Mouse (Mus musculus) layer of hippocampus, adult 18-20 months (tissue): Measurements from ENCODE around the gene Fmn2. TPM values are rescaled to one million over a fixed set of nuclear protein-coding genes. Genes with fewer than 3 reads are reported as not detected.

Source experiments
- DNase-seq, 2 experiments: peaks; one replicate each; pipeline ENCODE4 v3.0.0; 2022; ENCODE audit warnings: low spot score in 2 of 2
- total RNA-seq, 2 experiments: library from RNA; stranded (reverse); gene quantifications; 2 replicates each; pipeline ENCODE4 v1.2.3; 2021

Gene Fmn2
- total RNA-seq, 2 experiments from 2014 or later, result 69.2 to 71.0 TPM

DNA sequence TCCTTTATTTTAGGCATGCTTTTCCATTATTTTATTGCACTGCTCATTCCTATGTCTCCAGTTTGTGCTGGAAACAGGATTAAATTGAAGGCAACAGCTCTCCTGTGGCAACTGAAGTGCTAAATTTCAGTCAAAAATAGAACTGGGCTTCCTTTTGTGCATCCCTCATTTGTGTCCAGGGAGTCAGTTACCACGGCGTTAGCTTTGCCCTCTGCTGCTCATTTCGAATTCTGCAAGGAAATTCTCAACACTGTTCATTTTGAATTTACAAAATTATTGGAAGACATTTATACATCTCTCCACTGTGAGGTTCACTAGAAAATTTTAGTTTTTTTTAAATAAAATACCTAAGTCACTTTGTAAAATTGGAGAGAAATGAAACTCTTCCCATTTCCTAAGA is 53.8 kb downstream of the Fmn2 start:
- no peak for DNase-seq

DNA sequence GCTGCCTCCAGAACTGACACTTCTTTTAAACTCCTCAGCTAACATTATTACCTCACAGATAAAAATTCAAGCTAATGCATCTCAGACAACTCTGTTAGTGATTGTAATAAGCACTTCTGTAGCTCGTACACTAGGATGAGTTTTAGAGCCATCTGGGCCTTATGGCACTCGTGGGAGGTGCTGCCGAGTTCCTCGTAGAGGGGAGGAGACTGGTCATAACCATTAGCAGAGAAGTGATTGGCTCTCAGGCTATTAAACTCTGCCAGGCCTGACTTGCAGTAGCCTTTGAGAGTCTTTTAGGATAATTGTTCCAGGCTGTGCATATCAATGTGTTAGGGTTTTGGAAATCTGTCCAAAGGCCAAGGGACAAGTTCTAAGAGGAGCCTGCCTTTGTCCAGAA is 55.6 kb downstream of the Fmn2 start:
- DNase-seq, result peak in 1 of 2 experiments; percentile 56

DNA sequence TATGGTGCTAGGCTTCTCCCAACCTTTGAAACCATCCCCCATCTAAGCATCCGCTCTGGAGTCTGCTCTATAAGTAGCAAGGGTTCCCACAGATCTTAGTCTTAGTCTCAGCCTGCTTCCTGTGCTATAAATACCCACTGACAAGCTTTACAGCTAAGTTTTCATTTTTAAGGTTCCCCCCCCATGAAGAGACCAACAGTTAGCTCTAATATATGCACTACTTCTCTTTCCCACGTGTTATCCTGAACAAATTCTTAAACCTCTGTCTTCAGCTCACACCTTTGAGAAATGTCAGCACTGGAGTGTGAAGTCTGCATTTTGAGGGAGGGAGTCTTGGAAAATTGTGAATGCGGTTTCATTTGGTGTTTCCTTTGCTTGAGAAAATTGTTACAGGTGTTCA is 56.2 kb downstream of the Fmn2 start:
- no peak for DNase-seq

DNA sequence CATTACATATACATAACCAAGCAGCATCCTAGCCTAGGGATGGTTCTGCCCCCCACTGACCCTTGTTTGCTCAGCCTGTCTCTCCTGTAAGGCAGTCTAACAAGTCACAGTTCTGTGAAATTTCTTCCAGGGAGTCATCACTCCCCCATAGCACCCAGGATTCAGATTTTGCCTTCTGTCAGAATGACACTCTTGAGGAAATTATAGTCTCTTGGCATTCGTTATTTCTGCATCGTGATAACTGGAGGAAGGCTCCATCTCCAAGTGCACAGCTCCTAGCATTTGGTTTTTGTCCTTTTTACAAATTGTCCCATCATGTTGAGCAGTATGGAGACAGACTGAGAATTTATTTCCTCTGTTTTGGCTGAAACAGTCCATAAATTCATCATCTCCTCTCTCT is 56.9 kb downstream of the Fmn2 start:
- peak in 1 of 2 experiments; percentile 34 for DNase-seq

DNA sequence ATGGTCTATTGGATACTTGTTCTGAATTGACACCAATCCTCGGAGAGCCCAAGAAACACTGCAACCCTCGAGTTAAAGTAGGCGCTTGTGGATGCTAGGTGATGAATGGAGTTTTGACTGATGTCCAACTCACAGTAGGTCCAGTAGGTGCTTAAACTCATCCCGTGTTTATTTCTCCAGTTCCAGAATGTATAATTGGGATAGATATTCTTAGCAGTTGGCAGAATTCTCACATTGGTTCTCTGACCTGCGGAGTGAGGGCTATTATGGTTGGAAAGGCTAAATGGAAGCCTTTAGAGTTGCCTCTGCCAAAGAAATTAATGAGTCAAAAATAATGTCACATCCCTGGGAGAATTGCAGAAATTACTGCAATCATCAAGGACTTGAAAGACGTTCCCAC is 62.9 kb downstream of the Fmn2 start:
- DNase-seq, result no peak

DNA sequence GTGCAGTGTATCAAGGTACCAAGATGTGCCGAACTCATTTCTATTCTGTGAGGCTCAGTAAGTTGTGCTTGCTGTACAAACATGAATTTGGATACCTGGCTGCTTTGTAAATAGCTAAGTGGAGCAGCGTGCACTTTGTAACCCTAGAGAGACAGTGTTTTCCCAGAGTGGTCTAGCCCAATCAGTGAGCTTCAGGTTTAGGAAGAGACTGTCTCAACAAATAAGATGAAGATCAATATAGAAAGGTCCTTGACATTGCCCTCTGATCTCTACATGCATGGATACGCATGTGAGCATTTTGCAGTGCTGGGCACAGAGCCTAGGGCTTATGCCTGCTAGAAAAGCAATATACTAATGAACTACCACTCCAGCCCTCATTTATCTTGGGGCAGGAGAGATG is 67.0 kb downstream of the Fmn2 start:
- DNase-seq, result no peak

DNA sequence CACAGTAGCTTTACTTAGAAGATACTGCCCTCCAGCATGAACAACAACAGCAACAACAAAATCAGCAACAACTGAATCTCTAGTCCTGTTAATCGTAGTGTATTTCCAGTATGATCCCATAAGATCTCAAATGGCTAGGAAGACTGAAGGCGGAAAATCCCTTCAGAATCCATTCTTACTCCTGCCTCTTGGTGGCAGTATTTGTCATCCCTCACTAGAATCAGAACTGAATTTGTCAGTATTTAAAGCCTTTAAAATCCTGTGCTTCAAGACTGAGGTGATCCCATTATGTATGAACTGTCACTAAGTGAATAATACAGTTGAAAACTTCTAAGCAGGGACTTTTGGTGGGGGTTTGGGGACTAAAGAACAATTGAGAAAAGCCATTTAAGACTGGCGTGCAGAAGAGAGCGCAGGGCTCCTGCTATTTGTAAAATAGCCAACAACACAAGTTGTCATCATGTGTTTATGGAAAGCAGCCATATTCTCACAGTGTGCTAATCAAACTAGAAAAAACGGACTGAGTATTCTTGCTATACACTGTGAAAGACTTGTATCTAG is 90.9 kb downstream of the Fmn2 start:
- DNase-seq, result peak in 1 of 2 experiments; percentile 54

DNA sequence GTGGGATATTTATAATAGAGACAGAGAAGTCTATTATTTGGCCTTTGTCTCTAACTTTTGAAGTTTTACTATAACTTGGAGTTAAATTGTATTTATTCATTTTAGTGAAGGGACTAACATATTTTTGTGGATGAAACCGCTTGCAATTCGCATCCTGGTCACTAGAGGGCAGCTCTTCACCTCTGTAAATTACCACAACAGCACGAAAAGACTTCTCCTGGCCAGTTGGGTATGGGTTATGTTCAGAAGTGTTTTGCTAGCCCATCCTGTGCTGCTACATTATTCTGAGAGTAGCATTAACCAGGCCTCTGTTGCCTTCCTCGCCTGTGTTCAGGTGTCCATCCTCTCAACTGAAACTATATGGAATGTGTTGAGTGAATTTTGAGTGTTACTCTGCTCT is 93.4 kb downstream of the Fmn2 start:
- DNase-seq, result peak; percentile 37 to 88

DNA sequence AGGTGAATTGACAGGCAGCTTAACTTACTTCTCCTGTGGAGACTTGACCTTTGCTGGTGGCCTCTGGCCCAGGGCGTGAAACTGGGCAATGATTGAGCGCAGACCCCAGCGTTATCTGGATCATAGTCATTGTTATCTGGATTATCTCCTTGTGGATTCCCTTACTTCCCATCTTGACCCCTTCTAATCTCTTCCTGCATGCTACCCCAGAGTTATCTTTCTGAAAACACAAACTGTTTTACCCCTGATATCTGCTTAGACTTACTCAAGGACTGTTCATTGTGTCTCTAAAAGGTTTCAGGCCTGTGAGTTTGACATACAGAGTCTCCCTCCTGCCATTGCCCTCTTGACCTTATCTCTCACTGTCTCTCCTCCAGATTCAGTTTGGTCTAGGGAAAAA is 95.9 kb downstream of the Fmn2 start:
- no peak for DNase-seq

DNA sequence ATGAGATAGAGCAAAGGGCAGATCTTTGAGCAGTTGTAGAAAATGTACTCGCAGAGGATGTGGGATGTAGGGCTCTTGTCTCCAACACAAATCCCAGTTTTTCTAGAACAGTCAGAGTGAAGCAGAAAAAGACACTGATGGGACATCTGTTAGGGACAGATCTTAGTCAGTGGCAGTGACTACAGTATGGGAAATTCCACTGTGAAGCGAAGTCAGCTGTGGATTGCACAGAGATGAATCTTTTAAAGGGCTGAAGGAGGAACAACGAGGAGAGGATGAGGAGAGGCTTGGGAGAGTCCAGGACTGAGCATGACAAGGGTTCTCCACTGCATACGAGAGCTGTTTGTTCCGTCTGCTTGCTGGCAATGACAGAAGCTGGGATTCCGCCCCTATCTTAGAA is 96.6 kb downstream of the Fmn2 start:
- DNase-seq, result peak; percentile 6 to 34

DNA sequence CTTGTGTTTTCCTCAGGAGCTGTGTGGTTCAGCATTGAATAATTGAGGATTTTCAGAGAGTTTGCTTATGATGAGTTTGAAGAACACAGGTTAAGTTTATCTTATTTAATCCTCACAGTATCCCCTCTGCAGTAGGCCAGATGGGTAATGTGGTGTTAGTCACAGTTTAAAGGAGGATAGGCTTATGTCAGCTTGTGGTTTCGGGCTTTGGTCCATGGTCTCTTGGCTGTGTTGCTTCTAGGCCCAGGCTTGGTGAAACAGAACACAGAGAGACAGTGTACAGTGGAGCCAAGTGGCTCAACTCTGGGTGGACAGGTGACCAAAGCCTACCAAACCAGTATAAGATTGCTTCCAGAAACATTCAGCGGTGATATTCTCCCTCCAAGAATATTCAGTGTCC is 98.4 kb downstream of the Fmn2 start:
- DNase-seq, result no peak

DNA sequence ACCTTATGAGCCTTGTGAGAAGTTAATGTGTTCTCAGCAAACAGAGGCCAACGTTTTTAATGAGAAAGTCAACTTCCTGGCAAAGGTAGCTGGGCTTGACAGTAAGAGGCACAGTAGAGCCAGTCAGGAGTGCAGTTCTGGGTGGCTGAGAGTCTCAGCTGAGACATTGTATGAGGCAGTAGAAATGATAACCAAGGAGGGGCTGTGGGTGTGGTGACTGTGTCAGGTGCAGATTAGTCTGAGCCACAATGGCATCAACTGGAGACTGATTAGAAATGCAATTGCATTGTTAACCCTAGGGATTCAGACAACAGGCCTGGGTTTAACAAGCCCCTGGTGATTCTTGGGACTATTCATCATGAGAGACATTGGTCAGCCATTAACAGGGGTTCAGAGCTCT is 99.0 kb downstream of the Fmn2 start:
- no peak for DNase-seq

DNA sequence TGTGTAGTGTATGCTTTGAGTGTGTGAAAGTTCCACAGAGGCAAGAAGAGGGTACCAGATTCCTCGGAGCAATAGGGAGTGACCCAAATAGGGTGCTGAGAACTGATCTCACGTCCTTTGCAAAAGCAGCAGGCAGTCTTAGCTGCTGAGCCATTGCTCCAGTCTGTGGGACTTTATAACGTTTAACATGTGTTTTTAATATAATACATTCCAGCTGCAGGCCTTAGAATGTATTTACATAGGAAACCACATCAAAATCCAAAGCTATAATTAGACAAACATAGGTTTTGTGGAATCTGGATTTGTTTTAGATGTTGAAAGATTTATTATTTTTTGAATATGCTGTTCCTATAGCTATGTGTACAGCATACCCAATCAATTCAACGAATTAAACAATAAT is 115.7 kb downstream of the Fmn2 start:
- no peak for DNase-seq

DNA sequence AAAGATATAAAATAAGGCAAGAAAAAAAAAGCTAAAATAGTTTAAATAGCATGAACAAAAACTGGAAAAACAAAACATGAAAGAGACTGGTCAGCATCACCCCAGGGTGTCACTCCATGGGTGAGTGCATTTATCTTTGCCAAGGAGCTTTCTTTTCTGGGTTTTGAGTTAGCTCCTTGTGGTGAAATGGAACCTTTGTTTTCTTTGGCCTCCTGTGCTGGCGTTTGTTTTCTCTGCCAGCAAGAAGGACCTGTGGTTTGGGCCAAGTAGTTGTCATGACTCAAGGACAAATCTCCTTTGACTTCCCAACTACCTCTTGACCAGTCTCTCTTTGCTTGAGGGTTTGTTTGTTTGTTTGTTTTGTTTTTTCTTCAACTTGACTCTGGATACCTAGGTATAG is 119.9 kb downstream of the Fmn2 start:
- DNase-seq, result no peak

DNA sequence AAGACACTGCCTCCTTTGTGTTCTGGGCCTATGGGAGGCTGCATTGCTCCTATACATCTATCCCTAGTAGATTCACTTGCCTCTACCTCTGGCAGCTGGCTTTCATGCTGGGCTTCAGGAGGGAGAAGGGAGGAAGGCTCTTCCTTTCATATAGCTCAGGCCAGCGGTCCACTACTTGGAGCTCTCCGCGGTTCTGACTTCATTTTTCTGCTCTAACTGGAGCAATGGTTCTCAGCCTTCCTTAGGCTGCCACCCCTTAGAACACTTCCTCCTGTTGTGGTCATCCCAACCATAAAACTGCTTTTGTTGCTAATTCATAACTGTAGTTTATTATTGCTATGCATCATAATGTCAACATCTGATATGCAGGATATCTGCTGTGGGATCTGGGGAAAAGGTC is 121.4 kb downstream of the Fmn2 start:
- no peak for DNase-seq

DNA sequence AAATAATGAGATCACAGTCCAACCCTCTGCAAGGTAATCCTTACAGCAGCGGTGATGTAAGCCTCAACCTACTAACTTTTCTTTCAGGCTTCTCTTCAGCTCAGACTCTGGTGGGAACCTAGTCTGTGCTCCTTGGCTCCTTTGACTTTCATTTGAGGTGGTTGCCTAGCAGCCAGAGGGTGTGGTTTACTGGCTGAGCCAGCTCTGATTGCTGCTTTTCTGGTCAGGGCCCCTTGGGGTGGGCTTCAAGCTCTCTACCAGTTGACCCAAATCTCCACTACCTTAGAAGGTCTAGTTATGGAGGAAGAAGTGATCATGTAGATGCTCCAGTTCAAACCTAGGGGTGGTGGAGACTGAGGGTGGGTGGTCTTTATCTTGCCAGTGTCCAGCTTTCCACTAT is 128.4 kb downstream of the Fmn2 start:
- DNase-seq, result no peak

DNA sequence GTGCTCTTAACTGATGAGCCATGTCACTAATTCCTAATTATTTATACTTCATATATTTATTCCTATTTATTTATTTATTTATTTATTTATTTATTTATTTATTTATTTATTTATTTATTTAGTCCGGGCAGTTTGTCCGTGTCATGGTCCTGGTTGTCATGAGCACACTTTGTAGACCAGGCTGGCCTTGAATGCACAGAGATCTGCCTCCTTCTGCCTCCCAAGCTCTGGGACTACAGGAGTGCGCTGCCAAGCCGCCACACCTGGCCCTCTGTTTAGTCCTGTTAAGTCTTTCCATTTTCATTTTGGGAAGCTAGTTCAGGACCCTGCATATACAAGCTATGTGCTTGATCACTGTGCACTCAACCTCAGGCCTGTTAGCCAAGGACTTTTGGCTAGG is 134.7 kb downstream of the Fmn2 start:
- DNase-seq, result no peak

DNA sequence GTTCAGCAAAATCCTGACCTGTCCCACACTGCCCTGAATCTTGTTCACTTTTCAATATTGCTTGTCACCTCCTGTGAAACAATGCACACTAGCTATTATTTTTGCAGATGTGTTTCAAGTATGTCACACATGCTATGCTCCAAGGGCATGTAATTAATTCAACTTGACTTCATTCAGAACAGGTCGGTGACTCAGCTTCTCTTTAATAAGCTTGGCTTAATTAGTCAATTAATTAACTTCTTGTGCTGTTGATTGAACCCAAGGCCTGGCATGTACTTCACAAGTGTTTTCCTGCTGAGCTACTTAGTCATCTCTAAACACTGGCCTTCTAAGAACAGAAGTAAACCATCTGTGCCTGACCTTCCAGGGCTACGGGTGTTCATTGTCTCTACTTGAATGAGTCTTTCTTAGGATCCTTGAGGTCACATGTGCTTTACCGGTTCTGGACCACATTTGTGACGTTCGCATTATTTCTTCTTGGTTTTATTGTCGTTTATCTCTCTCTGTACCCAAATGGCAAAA is 136.0 kb downstream of the Fmn2 start:
- no peak for DNase-seq

DNA sequence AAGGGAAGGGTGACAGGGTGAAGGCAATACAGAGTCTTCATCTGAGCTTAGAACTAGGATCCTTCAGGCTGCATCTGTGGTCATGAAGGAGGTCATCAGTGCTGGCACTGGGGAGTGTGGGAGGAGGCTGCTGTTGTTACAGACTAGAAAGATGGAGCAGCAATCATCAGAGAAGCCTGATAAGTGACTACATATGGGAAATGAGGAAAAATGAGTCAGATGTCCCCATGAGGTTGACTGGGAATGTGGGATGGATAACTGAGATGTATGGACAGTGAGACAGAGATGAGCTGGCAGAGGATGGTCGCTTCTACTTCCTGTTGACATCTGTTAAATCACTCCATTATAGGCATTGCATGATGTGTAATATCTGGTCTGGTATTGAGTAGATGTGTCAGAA is 139.3 kb downstream of the Fmn2 start:
- no peak for DNase-seq

DNA sequence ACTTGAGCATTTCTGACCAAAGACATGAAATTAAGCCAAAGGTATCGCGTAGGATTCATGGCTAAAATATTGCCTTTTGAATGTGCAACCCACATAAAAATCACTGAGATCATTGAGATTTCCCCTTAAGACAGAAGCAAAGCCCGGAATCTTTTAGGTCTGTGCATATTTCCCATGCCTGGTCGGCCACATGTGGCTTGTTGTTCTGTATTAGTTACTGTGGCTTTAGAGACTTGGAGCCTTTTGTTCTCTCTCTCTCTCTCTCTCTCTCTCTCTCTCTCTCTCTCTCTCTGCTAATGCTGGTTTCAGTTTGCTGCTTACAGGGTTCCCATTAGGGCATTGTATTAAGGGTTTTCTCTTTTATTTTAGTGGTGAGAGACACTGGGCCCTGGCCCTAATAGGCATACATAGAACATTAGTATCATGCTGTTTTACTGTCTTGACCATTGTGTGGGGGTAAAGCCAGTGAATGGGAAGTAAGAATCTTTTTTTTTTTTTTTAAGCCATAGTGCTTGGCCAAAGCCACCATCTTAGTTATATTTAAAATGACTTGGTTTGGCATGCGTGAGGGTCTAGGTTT is 141.9 kb downstream of the Fmn2 start:
- DNase-seq, result no peak

DNA sequence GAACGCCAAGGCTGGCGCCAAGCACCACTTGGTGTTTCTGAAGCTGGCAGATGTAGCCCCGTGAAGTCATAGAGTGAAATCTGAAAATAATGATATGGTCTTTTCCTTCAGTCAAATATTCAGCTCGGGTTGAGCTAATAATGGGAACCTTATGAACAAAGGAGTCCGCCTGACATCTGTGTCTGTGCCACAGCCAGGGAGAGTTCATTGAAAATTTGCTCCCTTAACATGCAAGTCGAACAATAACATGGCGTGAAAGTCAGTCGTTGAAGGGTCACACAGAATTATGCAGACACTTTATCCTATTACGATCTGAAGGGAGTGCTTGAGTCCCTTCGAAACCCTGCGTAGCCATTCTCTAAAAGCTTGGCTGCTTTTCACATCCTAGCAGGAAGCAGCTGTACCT is 147.8 kb downstream of the Fmn2 start:
- DNase-seq, result peak in 1 of 2 experiments; percentile 18

DNA sequence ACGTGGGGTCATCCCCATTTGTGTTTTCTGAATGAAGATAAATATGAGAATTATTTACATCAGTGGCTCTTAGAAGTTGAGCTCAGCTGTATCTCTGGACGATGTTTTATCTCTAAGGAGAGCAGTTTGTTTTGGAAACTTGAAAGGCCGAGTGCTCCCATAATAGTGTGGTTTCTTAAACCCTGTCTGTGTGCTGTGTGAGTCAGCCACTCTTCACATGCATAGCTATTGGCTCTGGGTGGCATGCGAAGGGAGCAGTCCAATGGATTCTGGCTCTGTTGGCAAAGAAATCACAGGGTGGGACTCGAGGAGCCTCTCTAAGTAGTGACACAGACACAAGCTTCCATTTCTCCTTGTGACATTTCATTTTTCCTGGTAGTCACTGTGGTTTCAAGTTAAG is 152.9 kb downstream of the Fmn2 start:
- no peak for DNase-seq

DNA sequence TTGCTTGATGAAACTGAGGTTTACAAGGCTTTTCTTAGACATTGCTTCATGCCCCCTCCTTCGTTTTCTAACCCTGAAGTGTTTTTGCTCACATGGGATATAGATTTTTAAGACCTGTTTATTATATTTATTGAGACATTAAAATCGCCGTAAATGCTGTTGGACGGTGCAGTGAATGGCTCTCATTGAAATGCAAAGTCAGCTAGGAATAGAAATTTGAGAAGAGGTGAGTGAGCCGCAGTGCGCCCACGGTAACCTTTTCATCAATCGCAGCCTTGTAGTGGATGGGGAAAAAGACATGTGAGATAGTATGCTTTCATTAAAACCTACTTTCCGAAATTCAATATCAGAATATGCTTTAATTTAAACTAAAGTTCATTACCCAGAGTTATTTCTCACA is 153.7 kb downstream of the Fmn2 start:
- no peak for DNase-seq
